Mouse (Mus musculus): Measurements from ENCODE around the gene Kcnk15.

The Kcnk15 gene

DNA sequence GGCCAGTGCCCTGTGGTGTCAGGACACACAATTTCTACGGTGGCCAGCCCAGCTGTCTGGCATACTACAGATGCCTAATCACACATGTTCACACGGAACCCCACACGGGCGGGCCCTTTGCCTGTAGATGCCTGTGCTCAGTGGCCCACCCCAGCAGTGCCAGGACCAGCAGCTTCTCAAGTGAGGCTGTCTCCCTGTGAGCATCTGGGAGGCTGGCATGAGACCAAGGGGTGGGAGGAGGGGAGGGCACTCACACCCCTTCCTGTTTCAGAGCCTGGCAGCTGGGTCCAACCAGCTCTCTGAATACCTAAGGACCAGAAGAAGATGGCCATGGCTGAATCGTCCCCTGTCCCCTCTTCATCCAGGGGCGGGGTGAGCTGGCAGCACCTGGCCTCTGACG lies 22.0 kb downstream of the Kcnk15 start:
- DNase-seq (ENCODE audit: low read depth, low spot score) = no peak

GRCm38 (mm10) chr2:163876830-163877498 lies 23.5 kb downstream of the Kcnk15 start:
- DNase-seq (ENCODE audit: low read depth, low spot score) = no peak

GRCm38 (mm10) chr2:163880891-163881290 lies 27.4 kb downstream of the Kcnk15 start:
- DNase-seq (ENCODE audit: low read depth, low spot score) = no peak

- DNase-seq (ENCODE audit: low read depth, low spot score) = no peak
These were observed 29.6 kb downstream of the Kcnk15 start for GRCm38 (mm10) chr2:163882859-163883652.

- DNase-seq (ENCODE audit: low read depth, low spot score) = no peak
These were observed 36.0 kb downstream of the Kcnk15 start for GRCm38 (mm10) chr2:163889411-163889810.

- no peak for DNase-seq (ENCODE audit: low read depth, low spot score)
These were observed 37.1 kb downstream of the Kcnk15 start for GRCm38 (mm10) chr2:163890586-163890985.

DNA sequence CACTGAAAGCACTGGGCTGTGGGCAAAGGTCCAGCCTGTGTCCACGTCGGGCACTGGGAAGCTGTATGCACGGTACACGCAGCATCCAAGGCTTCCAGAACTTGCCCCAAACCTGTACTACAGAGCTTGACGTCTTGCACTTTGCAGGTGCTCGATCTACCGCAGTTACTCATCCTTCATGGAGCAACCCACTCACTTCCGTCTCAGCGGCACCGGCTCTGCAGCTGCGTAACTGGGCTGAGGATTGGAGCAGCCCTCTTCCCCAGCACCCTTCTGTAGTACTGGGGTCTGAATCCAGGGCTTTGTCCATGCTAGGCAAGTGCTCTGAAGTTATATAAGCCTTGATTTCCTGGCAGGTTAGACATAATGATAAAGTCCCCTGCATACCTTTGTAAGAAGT lies 37.8 kb downstream of the Kcnk15 start:
- no peak for DNase-seq (ENCODE audit: low read depth, low spot score)

- DNase-seq (ENCODE audit: low read depth, low spot score) = no peak
These were observed 40.3 kb downstream of the Kcnk15 start for GRCm38 (mm10) chr2:163893446-163894370.

DNA sequence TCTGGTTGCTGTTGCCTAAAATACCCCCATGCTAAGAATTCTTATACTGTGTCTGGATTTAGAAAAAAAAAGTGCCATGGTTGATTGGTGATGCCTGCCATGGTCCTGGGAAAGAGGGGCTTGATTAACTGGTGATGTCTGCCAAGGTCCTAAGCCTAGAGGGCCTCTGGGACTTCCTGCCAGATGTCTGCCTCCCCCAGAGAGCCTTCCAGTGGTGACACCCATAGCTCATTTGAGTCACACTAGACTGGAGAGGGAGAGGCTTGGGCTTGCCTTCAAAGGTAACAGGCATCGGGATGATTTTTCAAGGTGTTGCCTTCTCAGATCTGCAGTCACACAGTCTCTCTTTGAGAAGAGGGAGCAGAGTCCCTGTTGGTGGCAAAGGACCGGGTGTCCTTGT lies 41.7 kb downstream of the Kcnk15 start:
- DNase-seq (ENCODE audit: low read depth, low spot score) = no peak

DNA sequence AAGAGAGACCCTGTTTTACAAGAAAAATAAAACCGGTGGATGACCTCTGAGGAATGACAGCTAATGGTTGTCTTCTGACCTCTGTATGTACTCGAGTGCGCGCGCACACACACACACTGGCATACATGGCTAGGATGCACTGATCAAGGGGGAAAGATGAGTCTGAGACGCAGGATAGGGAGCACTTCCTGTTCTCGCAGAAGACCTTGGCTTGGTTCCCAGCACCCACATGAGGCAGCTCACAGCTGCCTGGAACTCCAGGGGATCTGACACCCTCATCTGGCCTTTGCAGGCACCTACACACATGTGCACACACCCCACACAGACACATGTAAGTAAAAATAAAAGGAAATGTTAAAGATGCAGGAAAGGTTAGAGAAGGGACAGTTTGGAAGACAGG lies 43.6 kb downstream of the Kcnk15 start:
- no peak for DNase-seq (ENCODE audit: low read depth, low spot score)

DNA sequence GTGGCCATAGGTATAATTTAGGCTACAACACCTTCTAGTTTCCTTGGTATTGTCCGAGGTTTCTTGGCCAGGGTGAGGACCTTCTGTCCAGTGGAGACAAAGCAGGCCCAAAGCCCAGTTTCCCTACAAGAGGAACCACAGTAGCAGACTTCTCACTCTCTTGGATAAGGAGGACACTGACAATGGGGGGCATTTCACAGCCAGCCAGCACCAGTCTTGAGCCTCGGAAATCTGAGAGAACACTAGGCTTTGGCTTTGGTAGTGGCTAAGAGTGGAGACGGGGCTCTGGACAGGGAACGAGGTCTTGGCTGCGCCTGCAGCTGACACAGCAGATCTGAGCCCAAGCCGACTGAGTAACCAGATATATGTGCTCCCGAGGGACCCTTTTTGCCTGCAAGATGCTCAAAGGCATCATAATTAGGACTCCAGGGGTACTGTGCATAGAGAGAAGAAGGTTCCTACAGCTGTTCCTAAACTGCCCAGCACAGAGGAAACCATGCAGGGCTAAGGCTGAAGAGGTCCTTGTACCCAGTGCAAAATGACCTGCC lies 44.6 kb downstream of the Kcnk15 start:
- no peak for DNase-seq (ENCODE audit: low read depth, low spot score)

DNA sequence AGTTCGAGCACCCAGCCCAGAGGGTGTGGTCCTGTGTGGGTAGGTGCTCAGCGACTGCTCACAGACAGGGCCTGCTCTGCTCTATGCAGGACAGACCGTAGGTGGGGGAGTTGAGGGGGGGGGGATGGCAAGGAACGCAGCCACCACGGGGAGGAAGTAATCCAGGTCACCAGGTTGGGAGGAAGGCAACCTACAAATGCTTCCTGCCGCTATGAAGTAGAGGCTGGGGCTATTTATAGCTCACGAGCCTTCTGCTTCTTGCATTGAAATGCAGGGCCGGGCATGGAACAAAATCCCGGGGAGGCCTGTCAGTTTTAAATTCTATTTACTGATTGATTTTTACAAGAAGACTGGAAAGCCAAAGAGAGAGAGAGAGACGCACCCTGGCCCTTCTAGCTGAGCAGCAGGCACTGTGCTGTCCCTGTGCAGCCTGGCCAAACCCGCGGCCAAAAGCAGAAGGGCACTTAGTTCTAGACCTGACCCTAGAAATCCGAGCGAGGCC lies 46.5 kb downstream of the Kcnk15 start:
- no peak for DNase-seq (ENCODE audit: low read depth, low spot score)

DNA sequence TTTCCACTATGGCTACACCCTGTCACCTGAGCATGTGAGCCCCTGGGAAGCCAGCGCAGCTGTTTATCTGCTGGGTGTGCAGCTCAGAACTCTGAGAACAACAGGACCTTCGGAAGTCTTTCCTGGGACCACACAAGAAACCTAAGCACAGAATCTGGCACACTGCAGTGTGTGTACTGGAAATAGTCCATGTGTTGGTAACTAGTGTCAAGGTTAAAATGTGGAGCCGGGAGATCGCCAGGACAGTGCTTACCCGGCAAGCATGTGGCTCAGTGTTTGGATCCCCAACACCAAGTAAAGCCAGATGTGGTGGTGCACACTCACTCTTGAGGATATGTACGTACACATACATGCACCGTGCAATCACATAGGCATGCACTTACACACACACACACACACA lies 47.6 kb downstream of the Kcnk15 start:
- DNase-seq (ENCODE audit: low read depth, low spot score) = no peak

DNA sequence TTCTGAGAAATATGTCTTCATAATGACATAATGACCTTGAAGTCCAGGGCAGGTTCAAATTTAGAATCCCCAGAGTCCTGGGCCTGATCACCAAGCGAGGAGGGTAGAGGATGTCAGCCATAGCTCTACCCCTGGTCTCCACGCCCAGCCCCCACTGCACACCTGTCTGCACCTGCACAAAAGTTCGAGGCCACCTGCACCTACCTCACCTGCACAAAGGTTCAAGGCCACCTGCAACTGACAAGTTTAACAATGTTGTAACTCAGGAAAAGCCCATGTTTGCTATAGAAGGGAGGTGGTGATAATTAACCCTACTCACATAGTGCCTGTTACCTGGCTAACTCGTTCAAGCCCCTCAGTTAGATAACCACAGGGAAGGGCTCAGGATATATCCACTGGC lies 49.0 kb downstream of the Kcnk15 start:
- no peak for DNase-seq (ENCODE audit: low read depth, low spot score)

- no peak for DNase-seq (ENCODE audit: low read depth, low spot score)
These were observed 50.0 kb downstream of the Kcnk15 start for GRCm38 (mm10) chr2:163903461-163903860.

- DNase-seq (ENCODE audit: low read depth, low spot score) = no peak
These were observed 50.9 kb downstream of the Kcnk15 start for GRCm38 (mm10) chr2:163904323-163904722.

DNA sequence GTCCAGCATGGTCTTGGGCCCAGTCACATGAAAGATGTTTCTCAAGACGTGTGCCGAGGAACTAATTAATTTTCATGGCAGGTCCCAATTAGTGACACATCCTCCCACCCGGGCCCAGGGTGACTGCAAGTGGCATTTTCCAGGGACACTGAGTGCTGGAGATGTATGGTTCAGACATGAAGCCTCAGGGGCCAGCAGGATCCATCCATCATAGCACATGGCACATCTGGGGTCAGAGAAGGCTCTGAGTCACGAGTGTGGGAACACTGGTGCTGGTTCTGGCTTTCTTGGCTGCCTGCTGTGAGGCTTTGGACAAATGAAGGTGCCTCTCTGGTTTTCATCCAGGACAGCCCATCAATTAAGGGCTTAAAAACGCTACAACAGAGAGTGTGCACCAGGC lies 53.7 kb downstream of the Kcnk15 start:
- no peak for DNase-seq (ENCODE audit: low read depth, low spot score)

Data from telencephalon, adult 2 months (tissue).